Mouse (Mus musculus) small intestine, adult 2 months (tissue): Measurements from ENCODE around the gene Flna. TPM values are rescaled to one million over a fixed set of nuclear protein-coding genes. Genes with fewer than 3 reads are reported as not detected.
A peak's percentile ranks its signal among the peaks of the same experiment; 100 is the strongest.

Experiments
- H3K27ac ChIP-seq: fragments of 200-500 bp; 2 replicates; pipeline ENCODE4 v1.5.1; 2012; ENCODE audit warnings: low read depth, low read length, control low read depth, inconsistent platforms; ENCODE audit not compliant: insufficient read depth
- H3K27me3 ChIP-seq: fragments of 200-500 bp; 2 replicates; pipeline ENCODE4 v1.6.1; 2012; ENCODE audit warnings: mild to moderate bottlenecking, moderate library complexity, low read length, inconsistent platforms; ENCODE audit not compliant: control insufficient read depth, insufficient read depth
- H3K36me3 ChIP-seq: fragments of 200-500 bp; 2 replicates; pipeline ENCODE4 v1.6.1; 2012; ENCODE audit warnings: mild to moderate bottlenecking, low read length, control low read depth, inconsistent platforms; ENCODE audit not compliant: control insufficient read depth, insufficient read depth
- H3K4me1 ChIP-seq: fragments of 200-500 bp; 2 replicates; pipeline ENCODE4 v1.6.1; 2012; ENCODE audit warnings: low read length, inconsistent platforms, mixed read lengths; ENCODE audit not compliant: control insufficient read depth, insufficient read depth, insufficient read length
- H3K4me3 ChIP-seq: fragments of 200-500 bp; 2 replicates; pipeline ENCODE4 v1.5.1; 2012; ENCODE audit warnings: low read depth, mild to moderate bottlenecking, control low read depth, inconsistent platforms, low read length, moderate library complexity
- CTCF ChIP-seq: fragments of 200-500 bp; IDR thresholded peaks from 2 replicates; pipeline ENCODE4 v1.5.1; 2012; ENCODE audit warnings: low read depth, mild to moderate bottlenecking, control low read depth, inconsistent platforms, low read length, moderate library complexity, mixed read lengths; ENCODE audit not compliant: insufficient replicate concordance, insufficient read length; ENCODE audit errors: extremely low read depth
- POLR2A ChIP-seq: fragments of 200-500 bp; IDR thresholded peaks from 2 replicates; pipeline ENCODE4 v1.6.1; 2012; ENCODE audit warnings: low read depth, mild to moderate bottlenecking, control low read depth, inconsistent platforms, low read length, moderate library complexity
- whole genome bisulfite sequencing: fragments of 180-500 bp; shearing (Covaris S2); methylation state at CpG from one replicate; pipeline ENCODE4 v1.1.7; 2018; 5-methylcytosine and 5-hydroxymethylcytosine counted together
- polyA plus RNA-seq: library from polyadenylated mRNA; depleted of rRNA; stranded (reverse); fragments of >200 nt; gene quantifications from 2 replicates; pipeline ENCODE4 v1.2.3, GENCODE M21; 2012; rRNA removed

Gene Flna
- polyA plus RNA-seq: 270 and 280 TPM in 2 replicates

DNA sequence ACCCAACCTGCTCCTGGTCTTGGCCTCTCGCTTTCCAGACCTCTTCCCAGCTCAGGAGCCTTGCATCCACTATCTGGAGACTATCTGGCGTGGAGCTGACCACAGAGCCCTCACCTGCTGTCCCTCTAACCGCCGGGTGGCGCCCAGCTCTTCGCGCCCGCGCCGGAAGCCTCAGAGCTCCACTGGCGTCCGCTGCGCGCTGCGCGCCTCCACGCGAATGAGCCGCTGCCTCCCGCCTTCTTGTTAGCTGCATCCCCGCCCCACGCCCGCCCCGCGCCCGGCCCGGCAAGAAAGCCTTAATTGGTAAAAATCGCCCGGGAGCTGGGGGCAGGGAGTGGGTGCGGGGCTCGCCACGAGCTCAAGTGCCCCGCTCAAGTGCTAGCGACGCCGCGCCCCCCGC, at the start of gene Flna:
Gene Flna (minus strand): TSS at position 206 of the 400 bp plus-strand sequence.
- WGBS: 12% methylated on average over 37 of the region's 38 CpGs
- H3K4me1 ChIP-seq: no peaks in the 10 kb centered on the region
- H3K36me3 ChIP-seq: no peaks in the 10 kb centered on the region
- peak within 1 kb of the TSS; percentile 68 for H3K4me3 ChIP-seq
- peak within 1 kb of the TSS; percentile 77 for H3K27ac ChIP-seq
- TF ChIP-seq CTCF (no peak), POLR2A (0 out of 2 replicates have a peak, but pooled peaks have one; percentile 41)
- no peaks in the 10 kb centered on the region for H3K27me3 ChIP-seq

DNA sequence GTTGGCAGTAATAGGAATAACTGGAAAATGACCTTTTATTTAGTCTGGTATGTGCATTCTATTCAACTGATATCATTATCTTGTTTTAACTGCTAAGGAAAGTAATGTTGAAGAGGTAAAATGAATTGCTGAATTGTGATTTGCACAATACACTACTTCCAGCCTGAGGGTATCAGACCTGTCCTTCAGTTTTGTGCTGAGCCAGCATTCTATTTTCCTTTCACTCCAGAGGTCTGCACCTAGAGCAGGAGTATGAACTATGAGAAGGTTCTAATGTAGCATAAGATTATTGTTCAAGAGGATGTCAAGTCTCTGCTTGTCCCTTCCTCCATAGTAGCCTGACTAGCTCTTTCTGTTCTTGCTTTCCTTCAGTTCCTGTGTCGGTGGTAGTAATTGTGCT, 48.7 kb upstream of the Flna start:
- H3K27me3 ChIP-seq: no peaks in the 10 kb centered on the region
- no peaks in the 10 kb centered on the region; the same call in 1 of the 2 replicates for H3K4me1 ChIP-seq
- peaks cover 20% of the 10 kb centered on the region for H3K36me3 ChIP-seq
- WGBS: 68% methylated on average over 1 of the region's 1 CpGs
- TF ChIP-seq CTCF (no peak), POLR2A (no peak)
- no peak overlapping the region for H3K4me3 ChIP-seq
- no peak overlapping the region for H3K27ac ChIP-seq

DNA sequence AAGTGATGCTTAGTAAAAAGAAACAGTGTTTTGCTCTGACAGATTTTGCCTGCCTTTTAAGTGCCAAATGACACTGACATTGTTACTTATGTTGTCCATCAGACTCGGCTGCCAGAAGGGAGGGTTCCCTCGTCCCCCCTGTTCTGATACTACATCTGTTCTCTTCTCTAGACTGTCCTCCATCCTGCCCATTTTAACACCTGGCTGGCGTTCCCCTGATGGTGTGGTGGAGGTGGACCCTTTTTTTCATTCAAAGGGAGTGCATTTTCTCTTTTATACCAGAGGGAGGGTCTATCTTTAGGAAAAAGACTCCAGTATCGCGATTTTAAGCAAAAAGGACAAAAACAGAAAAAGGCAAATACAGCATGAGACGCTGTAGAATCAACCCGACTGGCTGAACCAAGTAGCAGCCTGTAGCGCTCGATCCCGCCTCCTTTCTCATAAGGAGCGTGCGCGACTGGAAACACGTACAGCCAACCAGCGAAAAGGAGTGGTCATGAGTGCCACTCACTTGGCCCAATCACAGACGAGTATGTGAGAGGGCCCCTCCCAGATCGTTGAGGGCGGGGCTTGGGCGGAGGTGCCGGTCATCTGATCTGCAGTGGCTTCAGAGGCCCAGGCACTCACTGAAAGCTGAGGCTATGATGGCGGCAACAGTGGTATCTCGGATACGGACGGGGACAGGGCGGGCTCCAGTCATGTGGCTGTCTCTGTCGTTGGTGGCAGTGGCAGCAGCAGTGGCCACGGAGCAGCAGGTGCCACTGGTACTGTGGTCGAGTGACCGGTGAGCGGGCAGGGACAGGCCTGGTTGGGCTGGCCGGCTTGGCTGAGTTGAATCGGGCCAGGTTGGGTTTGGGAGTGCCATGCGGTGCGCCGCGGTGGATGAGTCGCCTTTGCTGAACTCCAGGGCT, 47.2 kb upstream of the Flna start, which contains the start of gene Atp6ap1:
Gene Atp6ap1 (plus strand): TSS at position 560 of the 911 bp plus-strand sequence.
- H3K4me1 ChIP-seq: no peaks in the 10 kb centered on the region; the same call in 1 of the 2 replicates
- peak within 1 kb of the TSS; percentile 70 for H3K27ac ChIP-seq
- 11% methylated on average over 37 of the region's 37 CpGs for WGBS
- TF ChIP-seq CTCF (no peak), POLR2A (peak; percentile 78; the same call in 1 of the 2 replicates)
- H3K36me3 ChIP-seq: peaks cover 10% of the 10 kb centered on the region
- H3K4me3 ChIP-seq: peak within 1 kb of the TSS; percentile 99
- no peaks in the 10 kb centered on the region for H3K27me3 ChIP-seq

DNA sequence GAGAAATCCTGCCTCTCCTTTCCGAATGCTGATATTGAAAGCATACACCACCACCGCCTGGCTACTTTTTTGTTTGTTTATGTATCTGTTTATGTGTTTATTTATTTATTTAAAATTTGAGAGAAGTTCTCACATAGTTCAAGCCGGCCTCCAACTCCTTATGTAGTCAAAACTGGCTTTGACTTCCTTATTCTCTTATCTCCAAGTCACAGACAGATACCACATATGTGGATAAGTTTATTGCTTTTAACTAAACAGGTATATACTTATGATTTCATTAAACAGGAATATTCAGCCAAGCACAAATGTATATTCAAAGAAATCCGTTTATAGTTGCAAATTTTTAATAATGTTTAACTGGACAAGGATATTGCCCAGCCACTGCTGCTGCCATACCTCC, 43.8 kb upstream of the Flna start:
- TF ChIP-seq CTCF: no peak
- no peak for TF ChIP-seq POLR2A
- 54% methylated on average over 4 of the region's 4 CpGs for WGBS
- Histone ChIP-seq H3K4me3 (no peak overlapping the region), H3K27me3 (no peaks in the 10 kb centered on the region), H3K36me3 (peaks cover 11% of the 10 kb centered on the region; the same call in 1 of the 2 replicates), H3K4me1 (no peaks in the 10 kb centered on the region; the same call in 1 of the 2 replicates), H3K27ac (no peak overlapping the region)

DNA sequence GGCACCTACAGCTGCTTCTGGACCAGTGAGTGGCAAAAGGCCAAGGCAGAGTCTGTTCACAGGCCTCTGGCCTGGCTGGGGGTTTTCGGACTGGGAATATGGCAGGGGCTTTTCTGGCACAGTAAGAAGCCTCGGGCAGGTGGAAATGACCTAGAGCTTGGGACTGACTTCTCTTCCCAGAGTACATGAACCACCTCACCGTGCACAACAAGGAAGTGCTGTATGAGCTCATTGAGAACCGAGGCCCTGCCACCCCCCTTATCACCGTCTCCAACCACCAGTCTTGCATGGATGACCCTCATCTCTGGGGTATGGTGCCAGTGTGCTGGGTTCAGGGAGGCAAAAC, 33.4 kb upstream of the Flna start:
- peaks cover 7% of the 10 kb centered on the region; the same call in 1 of the 2 replicates for H3K4me1 ChIP-seq
- TF ChIP-seq CTCF: no peak
- whole genome bisulfite sequencing: 16% methylated on average over 5 of the region's 5 CpGs
- no peaks in the 10 kb centered on the region for H3K27me3 ChIP-seq
- H3K4me3 ChIP-seq: peak overlapping the region; percentile 72
- H3K27ac ChIP-seq: peak overlapping the region; percentile 92
- peaks cover 2% of the 10 kb centered on the region for H3K36me3 ChIP-seq

DNA sequence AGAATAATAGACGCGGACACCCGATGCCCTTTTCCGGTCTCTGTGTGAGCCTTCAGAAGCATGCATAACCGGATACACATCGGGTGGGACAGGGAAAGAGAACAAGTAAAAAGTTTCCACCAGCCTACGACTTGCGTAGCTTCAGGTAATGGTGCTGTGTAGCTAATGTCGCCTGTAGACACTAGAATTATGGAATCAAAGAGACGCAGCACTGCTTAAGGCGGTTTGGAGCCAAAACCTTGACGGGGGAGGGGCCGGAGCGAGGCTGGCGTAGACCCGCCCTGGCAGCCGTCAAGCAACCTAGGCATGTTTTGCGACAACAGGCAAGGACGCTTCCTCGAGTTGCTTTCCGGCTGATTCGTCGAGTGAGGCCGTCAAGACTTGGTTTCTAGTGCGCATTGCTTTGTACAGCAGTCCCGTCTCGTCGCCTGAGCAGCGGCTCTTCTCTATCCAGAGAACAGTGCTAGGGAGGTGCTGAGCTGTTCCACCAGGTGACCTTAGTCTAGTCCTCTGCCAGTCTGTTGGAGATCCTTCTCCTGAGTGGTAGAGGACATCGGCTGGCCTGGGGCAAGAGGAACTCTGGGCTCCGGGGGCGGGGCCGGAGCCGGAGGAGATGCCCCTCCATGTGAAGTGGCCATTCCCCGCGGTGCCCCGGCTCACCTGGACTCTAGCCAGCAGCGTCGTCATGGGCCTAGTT, 32.9 kb upstream of the Flna start:
- TF ChIP-seq POLR2A (peak; percentile 46; the same call in 1 of the 2 replicates), CTCF (no peak)
- Histone ChIP-seq H3K4me1 (peaks cover 7% of the 10 kb centered on the region; the same call in 1 of the 2 replicates), H3K27me3 (no peaks in the 10 kb centered on the region), H3K27ac (peak overlapping the region; percentile 93), H3K36me3 (peaks cover 2% of the 10 kb centered on the region; the same call in 1 of the 2 replicates), H3K4me3 (peak overlapping the region; percentile 72)
- 15% methylated on average over 39 of the region's 39 CpGs for WGBS
